Mouse (Mus musculus): ENCODE measurements around the gene Btn1a1. TPM values are rescaled to one million over a fixed set of nuclear protein-coding genes. Genes with fewer than 3 reads are reported as not detected.

Btn1a1 gene
- 0.10 and 0.31 TPM in 2 replicates for polyA plus RNA-seq (2015; fragmentation: Nextera tagmentation; extraction: Ambion mirVana)

DNA sequence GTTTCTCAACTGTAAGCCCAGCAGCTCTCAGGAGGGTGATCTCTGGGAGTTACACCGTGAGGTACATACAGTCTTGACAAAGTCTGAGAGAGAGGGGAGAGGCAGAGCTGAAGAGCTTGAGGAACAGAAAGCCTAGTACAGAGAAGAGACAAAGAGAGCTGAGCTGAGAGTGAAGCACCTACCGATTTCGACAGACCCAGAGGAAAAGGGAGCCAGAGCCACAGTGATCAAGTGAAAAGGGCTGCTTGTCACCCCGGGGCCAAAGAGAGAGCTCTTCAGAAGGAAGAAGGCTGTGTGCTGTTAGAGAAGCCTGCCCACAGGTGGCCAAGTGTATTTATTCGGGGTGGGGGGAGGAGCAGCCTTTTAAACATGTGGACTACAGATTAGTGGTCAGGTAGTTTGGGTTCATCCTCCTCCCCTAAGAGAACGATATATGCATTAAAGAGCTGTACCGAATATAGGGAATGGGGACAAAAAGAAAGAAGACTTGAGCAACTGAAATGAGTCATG, at the start of gene Btn1a1:
Gene Btn1a1, minus strand, starts transcription at position 302 of the 510 bp plus-strand sequence.
- WGBS = 3% methylated on average over 7 of the region's 7 CpGs
- H3K27ac ChIP-seq (ENCODE audit: low read length) = no peak within 1 kb of the TSS
- H3K9me3 ChIP-seq (replicated peaks; ENCODE audit: control insufficient read depth, low read length, poor library complexity, severe bottlenecking) = no peaks in the 10 kb centered on the region
- peak within 1 kb of the TSS; percentile 76 for H3K4me2 ChIP-seq (ENCODE audit: low read length)
- H3K9ac ChIP-seq (ENCODE audit: low read depth, low read length) = peak within 1 kb of the TSS; percentile 33; the same call in 1 of the 2 replicates
- no peaks in the 10 kb centered on the region for H3K36me3 ChIP-seq (ENCODE audit: control insufficient read depth, insufficient read depth, low read length)
- no peak for ATAC-seq
- H3K4me3 ChIP-seq (ENCODE audit: low read depth, low read length) = peak within 1 kb of the TSS; percentile 46
- H3K4me1 ChIP-seq (ENCODE audit: control insufficient read depth, insufficient read depth, low read length) = peaks cover 10% of the 10 kb centered on the region
- H3K27me3 ChIP-seq (ENCODE audit: control insufficient read depth, insufficient read depth, low read depth, low read length) = no peaks in the 10 kb centered on the region

DNA sequence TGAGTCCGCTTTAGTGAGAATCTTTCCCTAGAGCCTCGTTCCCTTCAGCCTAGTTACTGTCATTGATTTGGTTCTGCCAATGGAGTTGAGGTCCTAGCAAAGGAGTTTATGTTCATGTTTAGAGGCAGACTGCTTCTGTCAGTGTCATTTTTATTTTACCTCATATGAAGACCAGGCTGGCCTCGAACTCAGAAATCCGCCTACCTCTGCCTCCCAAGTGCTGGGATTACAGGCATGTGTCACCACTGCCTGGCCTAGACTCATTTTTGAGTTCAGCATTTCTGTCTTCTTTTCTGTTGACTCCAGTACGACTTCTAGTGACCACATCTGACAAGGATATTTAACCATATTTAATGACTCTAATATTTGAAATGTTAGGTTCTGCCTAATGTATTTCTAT, 49.6 kb upstream of the Btn1a1 start:
- Histone ChIP-seq H3K27ac (ENCODE audit: low read length) (no peak overlapping the region), H3K27me3 (ENCODE audit: control insufficient read depth, insufficient read depth, low read depth, low read length) (no peaks in the 10 kb centered on the region), H3K4me2 (ENCODE audit: low read length) (no peak overlapping the region), H3K9me3 (replicated peaks; ENCODE audit: control insufficient read depth, low read length, poor library complexity, severe bottlenecking) (no peaks in the 10 kb centered on the region), H3K4me1 (ENCODE audit: control insufficient read depth, insufficient read depth, low read length) (peaks cover 7% of the 10 kb centered on the region; the same call in 1 of the 2 replicates), H3K9ac (ENCODE audit: low read depth, low read length) (no peak overlapping the region), H3K4me3 (ENCODE audit: low read depth, low read length) (no peak overlapping the region), H3K36me3 (ENCODE audit: control insufficient read depth, insufficient read depth, low read length) (no peaks in the 10 kb centered on the region)
- ATAC-seq = no peak
- 80% methylated on average over 5 of the region's 5 CpGs for WGBS

DNA sequence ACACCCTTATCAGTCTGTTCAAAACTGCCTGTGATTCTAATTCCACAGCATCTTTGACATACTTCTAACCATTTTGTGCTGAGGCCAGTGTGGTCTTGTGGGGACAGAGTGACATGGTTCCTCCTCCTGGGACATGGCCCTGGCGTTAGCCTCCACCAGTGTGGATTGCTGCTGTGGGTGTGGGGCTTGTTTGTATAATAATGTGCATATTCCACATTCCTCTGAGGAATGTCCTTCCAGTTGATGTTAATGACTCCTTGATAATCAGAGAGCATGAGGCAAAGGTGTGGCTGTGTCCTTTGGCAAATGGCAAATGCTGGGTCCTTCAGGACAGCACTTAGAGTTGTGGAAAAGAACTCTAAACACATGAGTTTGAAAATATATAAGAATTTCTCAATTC, 47.8 kb upstream of the Btn1a1 start:
- H3K9ac ChIP-seq (ENCODE audit: low read depth, low read length) = no peak overlapping the region
- H3K4me2 ChIP-seq (ENCODE audit: low read length) = no peak overlapping the region
- no peaks in the 10 kb centered on the region for H3K27me3 ChIP-seq (ENCODE audit: control insufficient read depth, insufficient read depth, low read depth, low read length)
- WGBS = 88% methylated on average over 1 of the region's 1 CpGs
- H3K36me3 ChIP-seq (ENCODE audit: control insufficient read depth, insufficient read depth, low read length) = no peaks in the 10 kb centered on the region
- no peak overlapping the region for H3K27ac ChIP-seq (ENCODE audit: low read length)
- H3K4me3 ChIP-seq (ENCODE audit: low read depth, low read length) = no peak overlapping the region
- no peak for ATAC-seq
- peaks cover 2% of the 10 kb centered on the region; the same call in 1 of the 2 replicates for H3K4me1 ChIP-seq (ENCODE audit: control insufficient read depth, insufficient read depth, low read length)
- H3K9me3 ChIP-seq (replicated peaks; ENCODE audit: control insufficient read depth, low read length, poor library complexity, severe bottlenecking) = no peaks in the 10 kb centered on the region

DNA sequence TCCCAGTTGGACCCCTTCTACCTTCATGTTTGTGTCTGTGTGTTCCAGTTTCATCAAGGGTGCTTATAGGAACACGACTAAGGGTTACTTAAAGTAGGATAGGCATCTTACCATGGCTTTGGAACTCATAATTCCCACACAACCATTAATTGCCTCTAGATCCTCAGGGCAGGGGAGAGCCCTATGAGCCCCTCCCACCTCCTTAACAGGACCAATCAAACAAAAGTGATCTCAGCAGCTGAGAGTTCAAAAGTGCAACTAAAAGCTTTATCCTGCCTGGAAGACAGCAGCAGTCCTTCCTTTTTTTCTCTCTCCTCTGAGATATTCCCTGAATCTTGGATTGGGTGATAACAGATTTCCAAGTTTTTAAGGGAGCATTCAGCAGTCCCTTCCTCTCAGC, 44.4 kb upstream of the Btn1a1 start:
- no peak overlapping the region for H3K27ac ChIP-seq (ENCODE audit: low read length)
- no peak overlapping the region for H3K9ac ChIP-seq (ENCODE audit: low read depth, low read length)
- H3K4me1 ChIP-seq (ENCODE audit: control insufficient read depth, insufficient read depth, low read length) = peaks cover 2% of the 10 kb centered on the region; the same call in 1 of the 2 replicates
- 48% methylated on average over 1 of the region's 1 CpGs for WGBS
- ATAC-seq = no peak
- no peaks in the 10 kb centered on the region for H3K27me3 ChIP-seq (ENCODE audit: control insufficient read depth, insufficient read depth, low read depth, low read length)
- H3K9me3 ChIP-seq (replicated peaks; ENCODE audit: control insufficient read depth, low read length, poor library complexity, severe bottlenecking) = no peaks in the 10 kb centered on the region
- no peak overlapping the region for H3K4me2 ChIP-seq (ENCODE audit: low read length)
- H3K36me3 ChIP-seq (ENCODE audit: control insufficient read depth, insufficient read depth, low read length) = no peaks in the 10 kb centered on the region
- no peak overlapping the region for H3K4me3 ChIP-seq (ENCODE audit: low read depth, low read length)

DNA sequence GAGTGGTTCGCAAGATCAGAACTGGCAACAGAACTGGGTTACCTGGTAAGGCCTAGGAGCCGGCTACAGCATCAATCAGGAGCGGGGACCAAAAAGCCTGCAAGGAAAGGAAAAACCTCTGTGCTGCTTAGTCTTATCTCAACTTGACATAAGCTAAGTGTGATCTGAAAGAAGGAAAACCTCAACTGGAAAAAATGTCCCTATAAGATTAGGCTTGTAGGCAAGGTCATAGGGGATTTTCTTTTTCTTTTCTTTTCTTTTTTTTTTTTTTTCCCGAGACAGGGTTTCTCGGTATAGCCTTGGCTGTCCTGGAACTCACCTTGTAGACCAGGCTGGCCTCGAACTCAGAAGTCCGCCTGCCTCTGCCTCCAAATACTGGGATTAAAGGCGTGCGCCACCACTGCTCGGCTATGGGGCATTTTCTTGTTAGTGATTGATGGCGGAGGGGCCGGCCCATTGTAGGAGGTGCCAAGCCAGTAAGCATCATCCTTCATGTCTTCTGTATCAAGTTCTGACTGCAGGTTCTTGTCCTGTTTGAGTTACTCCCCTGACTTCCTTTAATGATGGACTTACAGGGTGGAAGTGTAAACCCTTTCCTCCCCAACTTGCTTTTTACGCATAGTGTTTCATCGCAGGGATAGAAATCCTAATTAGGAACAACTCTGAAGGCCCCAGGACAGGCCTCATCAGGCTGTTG, 41.3 kb upstream of the Btn1a1 start:
- Histone ChIP-seq H3K27me3 (ENCODE audit: control insufficient read depth, insufficient read depth, low read depth, low read length) (no peaks in the 10 kb centered on the region), H3K4me3 (ENCODE audit: low read depth, low read length) (no peak overlapping the region), H3K27ac (ENCODE audit: low read length) (no peak overlapping the region), H3K4me2 (ENCODE audit: low read length) (no peak overlapping the region), H3K9me3 (replicated peaks; ENCODE audit: control insufficient read depth, low read length, poor library complexity, severe bottlenecking) (no peaks in the 10 kb centered on the region), H3K9ac (ENCODE audit: low read depth, low read length) (no peak overlapping the region), H3K36me3 (ENCODE audit: control insufficient read depth, insufficient read depth, low read length) (no peaks in the 10 kb centered on the region), H3K4me1 (ENCODE audit: control insufficient read depth, insufficient read depth, low read length) (peaks cover 2% of the 10 kb centered on the region; the same call in 1 of the 2 replicates)
- ATAC-seq = no peak
- 23% methylated on average over 14 of the region's 14 CpGs for WGBS

DNA sequence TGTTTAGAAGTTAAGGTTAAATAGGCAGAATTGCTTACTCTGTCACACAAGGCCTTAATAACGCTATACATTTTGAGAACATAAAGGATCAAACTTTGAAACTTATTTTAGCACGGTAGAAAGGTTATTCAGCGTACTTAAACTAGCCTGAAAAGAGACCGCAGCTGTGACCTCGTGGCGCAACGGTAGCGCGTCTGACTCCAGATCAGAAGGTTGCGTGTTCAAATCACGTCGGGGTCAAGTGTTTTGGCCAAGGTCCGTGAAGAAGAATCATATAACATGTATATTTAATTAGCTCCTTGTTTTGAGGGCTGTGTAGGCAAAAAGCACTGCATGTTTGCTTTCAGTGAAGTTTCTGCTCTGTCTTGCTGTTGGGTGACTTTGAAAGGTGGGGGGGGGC, 40.6 kb upstream of the Btn1a1 start:
- H3K4me3 ChIP-seq (ENCODE audit: low read depth, low read length) = no peak overlapping the region
- ATAC-seq = no peak

DNA sequence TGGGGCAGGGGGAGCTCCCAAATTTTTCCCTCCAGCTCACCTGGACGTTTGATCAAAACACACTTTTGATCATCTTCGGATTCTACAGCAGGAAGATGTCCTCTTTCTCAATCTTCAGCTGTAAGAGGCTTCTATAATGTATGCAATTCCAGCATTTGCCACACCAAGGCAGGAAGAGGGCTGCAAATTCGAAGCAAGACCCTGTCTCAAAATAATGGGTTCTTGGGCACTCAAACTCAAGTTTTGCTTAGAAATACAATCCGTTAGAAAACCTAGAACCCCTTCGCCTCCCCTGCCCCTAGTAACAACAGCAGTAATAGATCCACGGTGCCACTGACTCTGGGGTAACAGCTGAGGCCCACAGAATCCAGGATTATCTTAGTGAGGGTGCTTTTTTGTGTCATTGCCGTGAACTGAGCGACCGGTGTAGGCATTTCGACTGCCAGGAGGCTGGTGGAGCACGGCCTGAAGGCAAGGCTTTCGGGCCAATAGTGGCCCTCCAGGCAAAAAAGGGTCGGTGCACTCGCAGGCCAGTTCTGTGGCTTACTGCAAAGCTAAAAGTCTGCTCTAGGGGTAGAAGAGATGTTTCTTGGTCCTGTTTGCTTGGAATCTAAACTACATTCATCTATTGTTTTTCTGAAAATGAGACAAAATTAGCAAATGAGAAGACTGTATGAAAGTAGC, 40.1 kb upstream of the Btn1a1 start:
- peak overlapping the region; percentile 33 for H3K4me2 ChIP-seq (ENCODE audit: low read length)
- H3K27ac ChIP-seq (ENCODE audit: low read length) = no peak overlapping the region
- no peak overlapping the region for H3K9ac ChIP-seq (ENCODE audit: low read depth, low read length)
- H3K4me3 ChIP-seq (ENCODE audit: low read depth, low read length) = no peak overlapping the region
- peaks cover 2% of the 10 kb centered on the region; the same call in 1 of the 2 replicates for H3K4me1 ChIP-seq (ENCODE audit: control insufficient read depth, insufficient read depth, low read length)
- H3K9me3 ChIP-seq (replicated peaks; ENCODE audit: control insufficient read depth, low read length, poor library complexity, severe bottlenecking) = no peaks in the 10 kb centered on the region
- no peaks in the 10 kb centered on the region for H3K27me3 ChIP-seq (ENCODE audit: control insufficient read depth, insufficient read depth, low read depth, low read length)
- no peaks in the 10 kb centered on the region for H3K36me3 ChIP-seq (ENCODE audit: control insufficient read depth, insufficient read depth, low read length)
- ATAC-seq = no peak
- whole genome bisulfite sequencing = 5% methylated on average over 14 of the region's 14 CpGs

More for the DNA sequence above, 40.6 kb upstream of the Btn1a1 start:
- Histone ChIP-seq H3K36me3 (ENCODE audit: control insufficient read depth, insufficient read depth, low read length) (no peaks in the 10 kb centered on the region), H3K4me2 (ENCODE audit: low read length) (peak overlapping the region; percentile 16; the same call in 1 of the 2 replicates), H3K27me3 (ENCODE audit: control insufficient read depth, insufficient read depth, low read depth, low read length) (no peaks in the 10 kb centered on the region), H3K4me1 (ENCODE audit: control insufficient read depth, insufficient read depth, low read length) (peaks cover 2% of the 10 kb centered on the region; the same call in 1 of the 2 replicates), H3K27ac (ENCODE audit: low read length) (no peak overlapping the region), H3K9me3 (replicated peaks; ENCODE audit: control insufficient read depth, low read length, poor library complexity, severe bottlenecking) (no peaks in the 10 kb centered on the region), H3K9ac (ENCODE audit: low read depth, low read length) (no peak overlapping the region)
- WGBS = 8% methylated on average over 13 of the region's 13 CpGs

DNA sequence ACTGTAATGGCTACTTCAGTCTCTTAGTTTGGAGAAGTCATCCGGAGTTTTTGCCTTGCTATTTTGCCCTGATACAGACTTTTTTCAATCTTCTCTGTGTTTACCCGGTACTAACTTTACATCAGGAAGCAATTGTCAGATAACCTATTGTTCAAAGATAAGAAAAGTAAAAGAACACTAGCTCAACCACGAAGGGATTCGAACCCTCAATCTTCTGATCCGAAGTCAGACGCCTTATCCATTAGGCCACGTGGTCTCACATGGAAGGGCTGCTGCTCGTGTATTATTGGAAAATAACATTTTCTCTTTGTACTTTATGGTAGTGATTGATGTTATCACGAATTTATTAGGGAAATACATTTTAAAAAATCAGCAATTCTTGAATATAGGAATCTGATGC, 38.1 kb upstream of the Btn1a1 start:
- H3K4me3 ChIP-seq (ENCODE audit: low read depth, low read length) = no peak overlapping the region
- ATAC-seq = no peak

DNA sequence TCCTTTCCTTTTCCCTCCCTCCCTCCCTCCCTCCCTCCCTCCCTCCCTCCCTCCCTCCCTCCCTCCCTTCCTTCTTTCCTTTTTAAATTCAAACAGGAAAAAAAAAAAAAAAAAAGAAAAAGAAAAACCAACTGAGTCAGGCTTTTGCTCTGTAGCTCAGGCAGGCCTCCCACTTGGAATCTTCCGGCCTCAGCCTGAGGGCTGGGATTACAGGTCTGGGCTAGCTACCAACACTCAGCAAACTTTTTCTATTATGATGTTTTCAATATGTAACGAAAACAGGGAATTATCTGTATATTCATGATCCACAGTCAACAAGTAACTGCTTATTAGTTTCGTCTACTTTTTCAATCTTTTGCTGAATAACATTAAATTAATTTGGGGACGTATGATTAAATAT, 37.2 kb upstream of the Btn1a1 start:
- no peak overlapping the region for H3K4me3 ChIP-seq (ENCODE audit: low read depth, low read length)
- H3K9ac ChIP-seq (ENCODE audit: low read depth, low read length) = no peak overlapping the region
- ATAC-seq = no peak
- H3K9me3 ChIP-seq (replicated peaks; ENCODE audit: control insufficient read depth, low read length, poor library complexity, severe bottlenecking) = no peaks in the 10 kb centered on the region
- peaks cover 8% of the 10 kb centered on the region; the same call in 1 of the 2 replicates for H3K4me1 ChIP-seq (ENCODE audit: control insufficient read depth, insufficient read depth, low read length)
- no peak overlapping the region for H3K27ac ChIP-seq (ENCODE audit: low read length)
- peaks cover 6% of the 10 kb centered on the region; the same call in 1 of the 2 replicates for H3K27me3 ChIP-seq (ENCODE audit: control insufficient read depth, insufficient read depth, low read depth, low read length)
- H3K4me2 ChIP-seq (ENCODE audit: low read length) = no peak overlapping the region
- H3K36me3 ChIP-seq (ENCODE audit: control insufficient read depth, insufficient read depth, low read length) = no peaks in the 10 kb centered on the region
- 37% methylated on average over 4 of the region's 4 CpGs for WGBS

More for the DNA sequence above, 38.1 kb upstream of the Btn1a1 start:
- H3K36me3 ChIP-seq (ENCODE audit: control insufficient read depth, insufficient read depth, low read length) = no peaks in the 10 kb centered on the region
- H3K27me3 ChIP-seq (ENCODE audit: control insufficient read depth, insufficient read depth, low read depth, low read length) = peaks cover 4% of the 10 kb centered on the region; the same call in 1 of the 2 replicates
- no peaks in the 10 kb centered on the region for H3K9me3 ChIP-seq (replicated peaks; ENCODE audit: control insufficient read depth, low read length, poor library complexity, severe bottlenecking)
- peaks cover 5% of the 10 kb centered on the region; the same call in 1 of the 2 replicates for H3K4me1 ChIP-seq (ENCODE audit: control insufficient read depth, insufficient read depth, low read length)
- 4% methylated on average over 9 of the region's 9 CpGs for WGBS
- peak overlapping the region; percentile 33 for H3K4me2 ChIP-seq (ENCODE audit: low read length)
- H3K9ac ChIP-seq (ENCODE audit: low read depth, low read length) = no peak overlapping the region
- no peak overlapping the region for H3K27ac ChIP-seq (ENCODE audit: low read length)

Data from midbrain, embryonic 16.5 days (tissue).